Mouse (Mus musculus): ENCODE data around the gene Col11a2.

GRCm38 (mm10) chr17:34101185-34101584, 61.9 kb downstream of the Col11a2 start:
- TF ChIP-seq CTCF (IDR thresholded peaks at IDR 0.05): no peak
- no peak for TF ChIP-seq POLR2A (IDR thresholded peaks at IDR 0.05; ENCODE audit: insufficient read depth, low read depth, low read length)
- TF ChIP-seq EP300 (IDR thresholded peaks at IDR 0.05; ENCODE audit: insufficient read depth, low read depth, low read length): no peak
